Mouse (Mus musculus): Measurements from ENCODE around the gene Hist1h2bg. TPM values are rescaled to one million over a fixed set of nuclear protein-coding genes. Genes with fewer than 3 reads are reported as not detected.
"Not testable (repeated sequence)": the region's sequence is repeated elsewhere in the genome, so short reads cannot be mapped to it uniquely, and the experiment has no call there.

Gene Hist1h2bg
- polyA plus RNA-seq, 1 experiment from 2014 or later: 4.3 TPM

- not testable (repeated sequence) for H3K27me3 ChIP-seq; H3K9me3 ChIP-seq (replicated peaks); H3K27ac ChIP-seq; ATAC-seq (replicated peaks; ENCODE audit: insufficient number of reproducible peaks, insufficient read depth, low FRiP score, low read depth); H3K4me3 ChIP-seq; H3K4me2 ChIP-seq; H3K36me3 ChIP-seq; H3K9ac ChIP-seq; H3K4me1 ChIP-seq (replicated peaks)
- WGBS: 69% methylated on average over 7 of the region's 7 CpGs
Measured at GRCm38 (mm10) chr13:23591886-23592285, 20.7 kb downstream of the Hist1h2bg start.

GRCm38 (mm10) chr13:23592614-23593013 is 21.4 kb downstream of the Hist1h2bg start:
- Histone ChIP-seq H3K27ac (no peak overlapping the region), H3K27me3 (no peaks in the 10 kb centered on the region), H3K4me2 (no peak overlapping the region), H3K4me3 (no peak overlapping the region), H3K9me3 (replicated peaks) (no peaks in the 10 kb centered on the region), H3K36me3 (no peaks in the 10 kb centered on the region), H3K9ac (no peak overlapping the region), H3K4me1 (replicated peaks) (0 out of 2 replicates have a peak, but pooled peaks cover 3% of the 10 kb centered on the region)
- 87% methylated on average over 7 of the region's 7 CpGs for WGBS
- ATAC-seq (replicated peaks; ENCODE audit: insufficient number of reproducible peaks, insufficient read depth, low FRiP score, low read depth): no peak

- Histone ChIP-seq H3K36me3 (no peaks in the 10 kb centered on the region), H3K4me3 (no peak overlapping the region), H3K27ac (0 out of 2 replicates have a peak overlapping the region, but pooled peaks have one; percentile 4), H3K9me3 (replicated peaks) (no peaks in the 10 kb centered on the region), H3K9ac (no peak overlapping the region), H3K4me2 (no peak overlapping the region), H3K27me3 (no peaks in the 10 kb centered on the region), H3K4me1 (replicated peaks) (0 out of 2 replicates have a peak, but pooled peaks cover 3% of the 10 kb centered on the region)
- ATAC-seq (replicated peaks; ENCODE audit: insufficient number of reproducible peaks, insufficient read depth, low FRiP score, low read depth): no peak
- WGBS: 56% methylated on average over 5 of the region's 5 CpGs
Measured at GRCm38 (mm10) chr13:23593051-23593770, 22.0 kb downstream of the Hist1h2bg start.

- Histone ChIP-seq H3K9ac (no peak overlapping the region), H3K4me3 (no peak overlapping the region), H3K4me2 (no peak overlapping the region), H3K9me3 (replicated peaks) (no peaks in the 10 kb centered on the region), H3K4me1 (replicated peaks) (0 out of 2 replicates have a peak, but pooled peaks cover 3% of the 10 kb centered on the region), H3K27ac (no peak overlapping the region), H3K27me3 (no peaks in the 10 kb centered on the region), H3K36me3 (no peaks in the 10 kb centered on the region)
- no peak for ATAC-seq (replicated peaks; ENCODE audit: insufficient number of reproducible peaks, insufficient read depth, low FRiP score, low read depth)
- 84% methylated on average over 2 of the region's 2 CpGs for WGBS
Measured at GRCm38 (mm10) chr13:23595185-23595584, 24.0 kb downstream of the Hist1h2bg start.

GRCm38 (mm10) chr13:23595622-23596372 is 24.6 kb downstream of the Hist1h2bg start:
- ATAC-seq (replicated peaks; ENCODE audit: insufficient number of reproducible peaks, insufficient read depth, low FRiP score, low read depth): no peak
- Histone ChIP-seq H3K36me3 (no peaks in the 10 kb centered on the region), H3K4me3 (no peak overlapping the region), H3K27me3 (no peaks in the 10 kb centered on the region), H3K4me2 (no peak overlapping the region), H3K27ac (no peak overlapping the region), H3K4me1 (replicated peaks) (0 out of 2 replicates have a peak, but pooled peaks cover 3% of the 10 kb centered on the region), H3K9ac (no peak overlapping the region), H3K9me3 (replicated peaks) (no peaks in the 10 kb centered on the region)
- WGBS: 73% methylated on average over 7 of the region's 7 CpGs

GRCm38 (mm10) chr13:23597957-23598356 is 26.8 kb downstream of the Hist1h2bg start:
- no peaks in the 10 kb centered on the region for H3K27me3 ChIP-seq
- H3K27ac ChIP-seq: no peak overlapping the region
- no peak overlapping the region for H3K9ac ChIP-seq
- ATAC-seq (replicated peaks; ENCODE audit: insufficient number of reproducible peaks, insufficient read depth, low FRiP score, low read depth): no peak
- no peak overlapping the region for H3K4me3 ChIP-seq
- 5% methylated on average over 9 of the region's 9 CpGs for WGBS
- H3K4me1 ChIP-seq (replicated peaks): 0 out of 2 replicates have a peak, but pooled peaks cover 3% of the 10 kb centered on the region
- no peaks in the 10 kb centered on the region for H3K9me3 ChIP-seq (replicated peaks)
- H3K36me3 ChIP-seq: no peaks in the 10 kb centered on the region
- no peak overlapping the region for H3K4me2 ChIP-seq

GRCm38 (mm10) chr13:23603182-23603699 is 32.0 kb downstream of the Hist1h2bg start:
- H3K4me3 ChIP-seq: no peak overlapping the region
- WGBS: 49% methylated on average over 7 of the region's 7 CpGs
- no peaks in the 10 kb centered on the region for H3K9me3 ChIP-seq (replicated peaks)
- no peaks in the 10 kb centered on the region for H3K36me3 ChIP-seq
- no peak overlapping the region for H3K9ac ChIP-seq
- no peak overlapping the region for H3K4me2 ChIP-seq
- no peak overlapping the region for H3K27ac ChIP-seq
- no peak for ATAC-seq (replicated peaks; ENCODE audit: insufficient number of reproducible peaks, insufficient read depth, low FRiP score, low read depth)
- 0 out of 2 replicates have a peak, but pooled peaks cover 2% of the 10 kb centered on the region for H3K4me1 ChIP-seq (replicated peaks)
- no peaks in the 10 kb centered on the region for H3K27me3 ChIP-seq

- Histone ChIP-seq H3K36me3 (no peaks in the 10 kb centered on the region), H3K27ac (no peak overlapping the region), H3K4me1 (replicated peaks) (0 out of 2 replicates have a peak, but pooled peaks cover 2% of the 10 kb centered on the region), H3K9me3 (replicated peaks) (no peaks in the 10 kb centered on the region), H3K9ac (no peak overlapping the region), H3K4me3 (no peak overlapping the region), H3K27me3 (no peaks in the 10 kb centered on the region), H3K4me2 (no peak overlapping the region)
- ATAC-seq (replicated peaks; ENCODE audit: insufficient number of reproducible peaks, insufficient read depth, low FRiP score, low read depth): no peak
- 86% methylated on average over 3 of the region's 3 CpGs for WGBS
Measured at GRCm38 (mm10) chr13:23604452-23604851, 33.3 kb downstream of the Hist1h2bg start.

GRCm38 (mm10) chr13:23605052-23605451 is 33.9 kb downstream of the Hist1h2bg start:
- no peak overlapping the region for H3K4me2 ChIP-seq
- H3K9me3 ChIP-seq (replicated peaks): no peaks in the 10 kb centered on the region
- H3K36me3 ChIP-seq: no peaks in the 10 kb centered on the region
- no peaks in the 10 kb centered on the region for H3K27me3 ChIP-seq
- H3K4me3 ChIP-seq: no peak overlapping the region
- no peak overlapping the region for H3K9ac ChIP-seq
- 0 out of 2 replicates have a peak, but pooled peaks cover 2% of the 10 kb centered on the region for H3K4me1 ChIP-seq (replicated peaks)
- ATAC-seq (replicated peaks; ENCODE audit: insufficient number of reproducible peaks, insufficient read depth, low FRiP score, low read depth): no peak
- WGBS: 84% methylated on average over 3 of the region's 3 CpGs
- no peak overlapping the region for H3K27ac ChIP-seq

GRCm38 (mm10) chr13:23609209-23609608 is 38.0 kb downstream of the Hist1h2bg start:
- no peak overlapping the region for H3K27ac ChIP-seq
- H3K36me3 ChIP-seq: no peaks in the 10 kb centered on the region
- no peaks in the 10 kb centered on the region for H3K27me3 ChIP-seq
- H3K9ac ChIP-seq: no peak overlapping the region
- no peak overlapping the region for H3K4me2 ChIP-seq
- 62% methylated on average over 4 of the region's 4 CpGs for WGBS
- H3K4me3 ChIP-seq: no peak overlapping the region
- no peak for ATAC-seq (replicated peaks; ENCODE audit: insufficient number of reproducible peaks, insufficient read depth, low FRiP score, low read depth)
- H3K9me3 ChIP-seq (replicated peaks): no peaks in the 10 kb centered on the region
- H3K4me1 ChIP-seq (replicated peaks): no peaks in the 10 kb centered on the region

GRCm38 (mm10) chr13:23609844-23610243 is 38.6 kb downstream of the Hist1h2bg start:
- Histone ChIP-seq H3K4me1 (replicated peaks) (no peaks in the 10 kb centered on the region), H3K4me3 (no peak overlapping the region), H3K4me2 (no peak overlapping the region), H3K36me3 (no peaks in the 10 kb centered on the region), H3K9ac (no peak overlapping the region), H3K27ac (no peak overlapping the region), H3K9me3 (replicated peaks) (no peaks in the 10 kb centered on the region), H3K27me3 (no peaks in the 10 kb centered on the region)
- no peak for ATAC-seq (replicated peaks; ENCODE audit: insufficient number of reproducible peaks, insufficient read depth, low FRiP score, low read depth)
